Mouse (Mus musculus): ENCODE results near the gene Mtch1. TPM values are rescaled to one million over a fixed set of nuclear protein-coding genes. Genes with fewer than 3 reads are reported as not detected.
"Not testable (repeated sequence)": the region's sequence is repeated elsewhere in the genome, so short reads cannot be mapped to it uniquely, and the experiment has no call there.

Mtch1 gene
- polyA plus RNA-seq, 1 experiment from 2014 or later: 519 TPM

- Histone ChIP-seq H3K4me1 (peaks cover 33% of the 10 kb centered on the region), H3K9ac (peak overlapping the region; percentile 51), H3K27ac (peak overlapping the region; percentile 96), H3K4me2 (peak overlapping the region; percentile 58), H3K27me3 (replicated peaks) (no peaks in the 10 kb centered on the region), H3K36me3 (replicated peaks) (no peaks in the 10 kb centered on the region), H3K4me3 (peak overlapping the region; percentile 33), H3K9me3 (no peaks in the 10 kb centered on the region)
- peak; percentile 77 for ATAC-seq (replicated peaks)
- 2% methylated on average over 9 of the region's 9 CpGs for WGBS
Observed at GRCm38 (mm10) chr17:29356882-29357281, 9.1 kb upstream of the Mtch1 start.

GRCm38 (mm10) chr17:29356479-29356856, 8.7 kb upstream of the Mtch1 start:
- Histone ChIP-seq H3K27me3 (replicated peaks) (no peaks in the 10 kb centered on the region), H3K4me1 (peaks cover 33% of the 10 kb centered on the region), H3K4me2 (peak overlapping the region; percentile 58), H3K36me3 (replicated peaks) (no peaks in the 10 kb centered on the region), H3K27ac (peak overlapping the region; percentile 96), H3K4me3 (peak overlapping the region; percentile 33), H3K9ac (peak overlapping the region; percentile 51), H3K9me3 (no peaks in the 10 kb centered on the region)
- under 1% methylated on average over 11 of the region's 11 CpGs for WGBS
- ATAC-seq (replicated peaks): peak; percentile 97

GRCm38 (mm10) chr17:29355841-29356478, 8.2 kb upstream of the Mtch1 start:
- peak overlapping the region; percentile 33 for H3K4me3 ChIP-seq
- ATAC-seq (replicated peaks): peak; percentile 55
- H3K4me2 ChIP-seq: peak overlapping the region; percentile 58
- H3K27me3 ChIP-seq (replicated peaks): no peaks in the 10 kb centered on the region
- peak overlapping the region; percentile 96 for H3K27ac ChIP-seq
- H3K9me3 ChIP-seq: no peaks in the 10 kb centered on the region
- 7% methylated on average over 17 of the region's 17 CpGs for WGBS
- peak overlapping the region; percentile 51 for H3K9ac ChIP-seq
- H3K36me3 ChIP-seq (replicated peaks): no peaks in the 10 kb centered on the region
- peaks cover 33% of the 10 kb centered on the region for H3K4me1 ChIP-seq

- ATAC-seq (replicated peaks): no peak
- WGBS: 13% methylated on average over 5 of the region's 5 CpGs
- H3K4me2 ChIP-seq: peak overlapping the region; percentile 58; the same call in 1 of the 2 replicates
Observed at GRCm38 (mm10) chr17:29355461-29355840, 7.7 kb upstream of the Mtch1 start.

GRCm38 (mm10) chr17:29351056-29351455, 3.3 kb upstream of the Mtch1 start:
- H3K27ac ChIP-seq; H3K4me3 ChIP-seq; H3K9ac ChIP-seq; H3K4me2 ChIP-seq; H3K9me3 ChIP-seq; H3K36me3 ChIP-seq (replicated peaks); H3K27me3 ChIP-seq (replicated peaks); ATAC-seq (replicated peaks): not testable (repeated sequence)
- 55% methylated on average over 5 of the region's 5 CpGs for WGBS
- H3K4me1 ChIP-seq: peaks cover 22% of the 10 kb centered on the region

More at GRCm38 (mm10) chr17:29355461-29355840, 7.7 kb upstream of the Mtch1 start:
- H3K9ac ChIP-seq: peak overlapping the region; percentile 51
- peak overlapping the region; percentile 96 for H3K27ac ChIP-seq
- H3K9me3 ChIP-seq: no peaks in the 10 kb centered on the region
- peaks cover 33% of the 10 kb centered on the region for H3K4me1 ChIP-seq
- no peaks in the 10 kb centered on the region for H3K27me3 ChIP-seq (replicated peaks)
- H3K4me3 ChIP-seq: no peak overlapping the region
- H3K36me3 ChIP-seq (replicated peaks): no peaks in the 10 kb centered on the region

GRCm38 (mm10) chr17:29348996-29349395, 1.3 kb upstream of the Mtch1 start:
- H3K27me3 ChIP-seq (replicated peaks): no peaks in the 10 kb centered on the region
- no peak overlapping the region for H3K9ac ChIP-seq
- ATAC-seq (replicated peaks): no peak
- H3K9me3 ChIP-seq: no peaks in the 10 kb centered on the region
- WGBS: 83% methylated on average over 2 of the region's 2 CpGs
- H3K4me3 ChIP-seq: no peak overlapping the region
- H3K36me3 ChIP-seq (replicated peaks): no peaks in the 10 kb centered on the region
- no peak overlapping the region for H3K4me2 ChIP-seq
- H3K4me1 ChIP-seq: peaks cover 24% of the 10 kb centered on the region
- no peak overlapping the region for H3K27ac ChIP-seq

- H3K4me1 ChIP-seq: peaks cover 31% of the 10 kb centered on the region
- peak; percentile 62 for ATAC-seq (replicated peaks)
- H3K27me3 ChIP-seq (replicated peaks): no peaks in the 10 kb centered on the region
- peak overlapping the region; percentile 95 for H3K27ac ChIP-seq
- peak overlapping the region; percentile 83 for H3K9ac ChIP-seq
- peak overlapping the region; percentile 73 for H3K4me2 ChIP-seq
- peak overlapping the region; percentile 85 for H3K4me3 ChIP-seq
- peaks cover 3% of the 10 kb centered on the region; the same call in 1 of the 2 replicates for H3K36me3 ChIP-seq (replicated peaks)
- under 1% methylated on average over 44 of the region's 45 CpGs for WGBS
- H3K9me3 ChIP-seq: no peaks in the 10 kb centered on the region
Observed at GRCm38 (mm10) chr17:29347126-29347644, 549 bp downstream of the Mtch1 start.

GRCm38 (mm10) chr17:29346496-29347125, 1.1 kb downstream of the Mtch1 start:
- Histone ChIP-seq H3K4me2 (peak overlapping the region; percentile 73), H3K27me3 (replicated peaks) (no peaks in the 10 kb centered on the region), H3K9ac (peak overlapping the region; percentile 83), H3K9me3 (no peaks in the 10 kb centered on the region), H3K4me1 (peaks cover 37% of the 10 kb centered on the region), H3K4me3 (peak overlapping the region; percentile 85), H3K36me3 (replicated peaks) (peaks cover 3% of the 10 kb centered on the region; the same call in 1 of the 2 replicates), H3K27ac (peak overlapping the region; percentile 95)
- peak; percentile 28 for ATAC-seq (replicated peaks)
- WGBS: 1% methylated on average over 11 of the region's 11 CpGs

GRCm38 (mm10) chr17:29345272-29345671, 2.5 kb downstream of the Mtch1 start:
- WGBS: 95% methylated on average over 12 of the region's 12 CpGs
- Histone ChIP-seq H3K27ac (0 out of 2 replicates have a peak overlapping the region, but pooled peaks have one; percentile 95), H3K9ac (no peak overlapping the region), H3K4me2 (peak overlapping the region; percentile 73), H3K4me1 (peaks cover 46% of the 10 kb centered on the region), H3K4me3 (peak overlapping the region; percentile 85), H3K36me3 (replicated peaks) (peaks cover 3% of the 10 kb centered on the region; the same call in 1 of the 2 replicates), H3K9me3 (no peaks in the 10 kb centered on the region), H3K27me3 (replicated peaks) (no peaks in the 10 kb centered on the region)
- no peak for ATAC-seq (replicated peaks)

- Histone ChIP-seq H3K4me1 (peaks cover 56% of the 10 kb centered on the region), H3K4me2 (no peak overlapping the region), H3K36me3 (replicated peaks) (peaks cover 10% of the 10 kb centered on the region; the same call in 1 of the 2 replicates), H3K27me3 (replicated peaks) (no peaks in the 10 kb centered on the region), H3K9ac (no peak overlapping the region), H3K9me3 (no peaks in the 10 kb centered on the region), H3K4me3 (no peak overlapping the region), H3K27ac (no peak overlapping the region)
- WGBS: 89% methylated on average over 5 of the region's 5 CpGs
- ATAC-seq (replicated peaks): no peak
Observed at GRCm38 (mm10) chr17:29343241-29343640, 4.5 kb downstream of the Mtch1 start.

- H3K4me1 ChIP-seq: peaks cover 54% of the 10 kb centered on the region
- 50% methylated on average over 13 of the region's 13 CpGs for WGBS
- ATAC-seq (replicated peaks): peak; percentile 25
- H3K9me3 ChIP-seq: no peaks in the 10 kb centered on the region
- no peaks in the 10 kb centered on the region for H3K27me3 ChIP-seq (replicated peaks)
- 0 out of 2 replicates have a peak overlapping the region, but pooled peaks have one; percentile 11 for H3K9ac ChIP-seq
- H3K4me2 ChIP-seq: no peak overlapping the region
- peak overlapping the region; percentile 72 for H3K27ac ChIP-seq
- H3K36me3 ChIP-seq (replicated peaks): peaks cover 19% of the 10 kb centered on the region; the same call in 1 of the 2 replicates
- H3K4me3 ChIP-seq: no peak overlapping the region
Observed at GRCm38 (mm10) chr17:29342010-29342910, 5.5 kb downstream of the Mtch1 start.

All from midbrain, embryonic 15.5 days (tissue).